Mouse (Mus musculus) neural tube, embryonic 11.5 days (tissue): ENCODE results near the gene Zfp11. TPM values are rescaled to one million over a fixed set of nuclear protein-coding genes. Genes with fewer than 3 reads are reported as not detected.

ENCODE experiments used
- ATAC-seq: fragments of 200-750 bp; cut with Nextera tagmentation; 2 replicates; pipeline ENCODE4 v1.8.0; 2017; ENCODE audit warnings: moderate number of reproducible peaks, mild to moderate bottlenecking, moderate TSS enrichment, moderate library complexity; ENCODE audit not compliant: insufficient read depth, low FRiP score, low TSS enrichment
- DNase-seq: peaks from one replicate; pipeline ENCODE4 v3.0.0-alpha.2; 2015; ENCODE audit warnings: low spot score
- H3K27ac ChIP-seq: fragments of 300-500 bp; sonication (generic); 2 replicates; pipeline ENCODE4 v1.5.1; 2014; ENCODE audit warnings: low read depth, mild to moderate bottlenecking, low read length
- H3K27me3 ChIP-seq: fragments of 300-500 bp; sonication (generic); 2 replicates; pipeline ENCODE4 v1.6.1; 2014; ENCODE audit warnings: mild to moderate bottlenecking, low read length, mixed read lengths; ENCODE audit not compliant: control insufficient read depth, insufficient read depth
- H3K36me3 ChIP-seq: fragments of 300-500 bp; sonication (generic); 2 replicates; pipeline ENCODE4 v1.6.1; 2014; ENCODE audit warnings: mild to moderate bottlenecking, low read length, moderate library complexity, mixed read lengths; ENCODE audit not compliant: control insufficient read depth, insufficient read depth
- H3K4me1 ChIP-seq: fragments of 300-500 bp; sonication (generic); 2 replicates; pipeline ENCODE4 v1.6.1; 2014; ENCODE audit warnings: low read length, mixed read lengths; ENCODE audit not compliant: control insufficient read depth, insufficient read depth
- H3K4me2 ChIP-seq: fragments of 300-500 bp; sonication (generic); 2 replicates; pipeline ENCODE4 v1.6.1; 2014; ENCODE audit warnings: low read depth, mild to moderate bottlenecking, moderate library complexity
- H3K4me3 ChIP-seq: fragments of 300-500 bp; sonication (generic); 2 replicates; pipeline ENCODE4 v1.5.1; 2014; ENCODE audit warnings: low read depth, low read length
- H3K9ac ChIP-seq: fragments of 300-500 bp; sonication (generic); 2 replicates; pipeline ENCODE4 v1.6.1; 2014; ENCODE audit warnings: mild to moderate bottlenecking, low read length
- H3K9me3 ChIP-seq: fragments of 300-500 bp; sonication (generic); 2 replicates; pipeline ENCODE4 v1.6.1; 2016; ENCODE audit warnings: low read length; ENCODE audit not compliant: control insufficient read depth
- WGBS: fragments of 180-500 bp; shearing (Covaris S2); extraction: QIAGEN DNeasy Blood & Tissue Kit; methylation state at CpG from one replicate; pipeline ENCODE4 v1.1.7; 2014; 5-methylcytosine and 5-hydroxymethylcytosine counted together
- polyA plus RNA-seq: library from polyadenylated mRNA; unstranded; fragments of >200 nt; fragmentation: Nextera tagmentation; extraction: Ambion mirVana; gene quantifications from 2 replicates; pipeline ENCODE4 v1.2.1, GENCODE M21; 2014

Gene Zfp11
- polyA plus RNA-seq: 7.3 and 8.2 TPM in 2 replicates

- peak within 1 kb of the TSS; percentile 77 for H3K4me2 ChIP-seq
- no peak within 1 kb of the TSS for H3K27ac ChIP-seq
- no peaks in the 10 kb centered on the region for H3K9me3 ChIP-seq
- WGBS: 2% methylated on average over 23 of the region's 23 CpGs
- peak within 1 kb of the TSS; percentile 87 for H3K9ac ChIP-seq
- ATAC-seq: 0 out of 2 replicates have a peak, but pooled peaks have one; percentile 48
- H3K4me1 ChIP-seq: peaks cover 8% of the 10 kb centered on the region
- peak within 1 kb of the TSS; percentile 78 for H3K4me3 ChIP-seq
- H3K27me3 ChIP-seq: no peaks in the 10 kb centered on the region
- peak; percentile 82 for DNase-seq
- H3K36me3 ChIP-seq: no peaks in the 10 kb centered on the region
Observed at GRCm38 (mm10) chr5:129670036-129670458, at the start of gene Zfp11. Gene Zfp11, minus strand, starts transcription at chr5:129670099.

- H3K4me1 ChIP-seq: 0 out of 2 replicates have a peak, but pooled peaks cover 6% of the 10 kb centered on the region
- peaks cover 5% of the 10 kb centered on the region for H3K36me3 ChIP-seq
- DNase-seq (no peak), ATAC-seq (no peak)
- 90% methylated on average over 9 of the region's 9 CpGs for WGBS
- no peaks in the 10 kb centered on the region for H3K27me3 ChIP-seq
- no peak overlapping the region for H3K4me3 ChIP-seq
- H3K9me3 ChIP-seq: no peaks in the 10 kb centered on the region
- no peak overlapping the region for H3K9ac ChIP-seq
- H3K27ac ChIP-seq: no peak overlapping the region
- no peak overlapping the region for H3K4me2 ChIP-seq
Observed at GRCm38 (mm10) chr5:129717016-129717415, 47.1 kb upstream of the Zfp11 start.

- H3K4me3 ChIP-seq: peak within 1 kb of the TSS; percentile 63
- H3K4me2 ChIP-seq: peak within 1 kb of the TSS; percentile 59
- no peak within 1 kb of the TSS for H3K27ac ChIP-seq
- H3K9ac ChIP-seq: peak within 1 kb of the TSS; percentile 82
- no peaks in the 10 kb centered on the region for H3K9me3 ChIP-seq
- WGBS: under 1% methylated on average over 33 of the region's 33 CpGs
- peak; percentile 94 for ATAC-seq
- no peaks in the 10 kb centered on the region for H3K27me3 ChIP-seq
- H3K36me3 ChIP-seq: peaks cover 5% of the 10 kb centered on the region
- 0 out of 2 replicates have a peak, but pooled peaks cover 6% of the 10 kb centered on the region for H3K4me1 ChIP-seq
- DNase-seq: peak; percentile 95
Observed at GRCm38 (mm10) chr5:129715326-129715861, 45.5 kb upstream of the Zfp11 start, which contains the start of gene Mrps17. Gene Mrps17, plus strand, starts transcription at chr5:129715497.

GRCm38 (mm10) chr5:129708412-129708811 is 38.5 kb upstream of the Zfp11 start, which contains the start of gene Sept14:
Gene Sept14, minus strand, starts transcription at chr5:129708512.
- DNase-seq (no peak), ATAC-seq (no peak)
- WGBS: 67% methylated on average over 2 of the region's 2 CpGs
- no peak within 1 kb of the TSS for H3K9ac ChIP-seq
- no peaks in the 10 kb centered on the region for H3K36me3 ChIP-seq
- no peak within 1 kb of the TSS for H3K27ac ChIP-seq
- H3K4me1 ChIP-seq: no peaks in the 10 kb centered on the region
- no peaks in the 10 kb centered on the region for H3K27me3 ChIP-seq
- H3K9me3 ChIP-seq: no peaks in the 10 kb centered on the region
- H3K4me3 ChIP-seq: no peak within 1 kb of the TSS
- H3K4me2 ChIP-seq: no peak within 1 kb of the TSS

GRCm38 (mm10) chr5:129703368-129703767 is 33.5 kb upstream of the Zfp11 start:
- DNase-seq (no peak), ATAC-seq (no peak)

GRCm38 (mm10) chr5:129701706-129702105 is 31.8 kb upstream of the Zfp11 start:
- no peak for DNase-seq
- no peak overlapping the region for H3K27ac ChIP-seq
- H3K9ac ChIP-seq: no peak overlapping the region
- 80% methylated on average over 1 of the region's 1 CpGs for WGBS
- no peaks in the 10 kb centered on the region for H3K9me3 ChIP-seq
- H3K4me1 ChIP-seq: no peaks in the 10 kb centered on the region
- H3K4me3 ChIP-seq: no peak overlapping the region
- H3K36me3 ChIP-seq: no peaks in the 10 kb centered on the region
- H3K4me2 ChIP-seq: no peak overlapping the region
- H3K27me3 ChIP-seq: no peaks in the 10 kb centered on the region
- ATAC-seq: no peak

More at GRCm38 (mm10) chr5:129703368-129703767, 33.5 kb upstream of the Zfp11 start:
- Histone ChIP-seq H3K4me3 (no peak overlapping the region), H3K9me3 (no peaks in the 10 kb centered on the region), H3K27ac (no peak overlapping the region), H3K4me2 (no peak overlapping the region), H3K9ac (no peak overlapping the region), H3K4me1 (no peaks in the 10 kb centered on the region), H3K36me3 (no peaks in the 10 kb centered on the region), H3K27me3 (no peaks in the 10 kb centered on the region)

GRCm38 (mm10) chr5:129700506-129700905 is 30.6 kb upstream of the Zfp11 start:
- H3K9ac ChIP-seq: no peak overlapping the region
- no peak for DNase-seq
- 44% methylated on average over 2 of the region's 2 CpGs for WGBS
- H3K27me3 ChIP-seq: no peaks in the 10 kb centered on the region
- H3K36me3 ChIP-seq: no peaks in the 10 kb centered on the region
- H3K4me3 ChIP-seq: no peak overlapping the region
- ATAC-seq: no peak
- H3K27ac ChIP-seq: no peak overlapping the region
- H3K4me1 ChIP-seq: no peaks in the 10 kb centered on the region
- H3K4me2 ChIP-seq: no peak overlapping the region
- no peaks in the 10 kb centered on the region for H3K9me3 ChIP-seq

- no peak for DNase-seq
- Histone ChIP-seq H3K27me3 (no peaks in the 10 kb centered on the region), H3K9me3 (no peaks in the 10 kb centered on the region), H3K4me3 (no peak overlapping the region), H3K4me2 (no peak overlapping the region), H3K36me3 (no peaks in the 10 kb centered on the region), H3K27ac (no peak overlapping the region), H3K9ac (no peak overlapping the region), H3K4me1 (no peaks in the 10 kb centered on the region)
- no peak for ATAC-seq
- 90% methylated on average over 3 of the region's 3 CpGs for WGBS
Observed at GRCm38 (mm10) chr5:129690528-129690927, 20.6 kb upstream of the Zfp11 start.

- no peak overlapping the region for H3K27ac ChIP-seq
- no peaks in the 10 kb centered on the region for H3K36me3 ChIP-seq
- H3K9me3 ChIP-seq: no peaks in the 10 kb centered on the region
- no peak overlapping the region for H3K4me3 ChIP-seq
- no peak overlapping the region for H3K9ac ChIP-seq
- WGBS: 83% methylated on average over 7 of the region's 7 CpGs
- no peaks in the 10 kb centered on the region for H3K27me3 ChIP-seq
- no peak for DNase-seq
- no peaks in the 10 kb centered on the region for H3K4me1 ChIP-seq
- H3K4me2 ChIP-seq: no peak overlapping the region
- ATAC-seq: no peak
Observed at GRCm38 (mm10) chr5:129687621-129688020, 17.7 kb upstream of the Zfp11 start.
